Mouse (Mus musculus) spleen, adult 18-20 months (tissue): ENCODE data around the gene Rel.

ENCODE experiments used
- DNase-seq, 2 experiments: peaks; one replicate each; pipeline ENCODE4 v3.0.0; 2022; ENCODE audit warnings: mixed read lengths in 2 of 2

The Rel gene

GRCm38 (mm10) chr11:23741386-23741785, 29.4 kb downstream of the Rel start:
- DNase-seq = no peak

- no peak for DNase-seq
Measured at GRCm38 (mm10) chr11:23740895-23741294, 29.9 kb downstream of the Rel start.

DNA sequence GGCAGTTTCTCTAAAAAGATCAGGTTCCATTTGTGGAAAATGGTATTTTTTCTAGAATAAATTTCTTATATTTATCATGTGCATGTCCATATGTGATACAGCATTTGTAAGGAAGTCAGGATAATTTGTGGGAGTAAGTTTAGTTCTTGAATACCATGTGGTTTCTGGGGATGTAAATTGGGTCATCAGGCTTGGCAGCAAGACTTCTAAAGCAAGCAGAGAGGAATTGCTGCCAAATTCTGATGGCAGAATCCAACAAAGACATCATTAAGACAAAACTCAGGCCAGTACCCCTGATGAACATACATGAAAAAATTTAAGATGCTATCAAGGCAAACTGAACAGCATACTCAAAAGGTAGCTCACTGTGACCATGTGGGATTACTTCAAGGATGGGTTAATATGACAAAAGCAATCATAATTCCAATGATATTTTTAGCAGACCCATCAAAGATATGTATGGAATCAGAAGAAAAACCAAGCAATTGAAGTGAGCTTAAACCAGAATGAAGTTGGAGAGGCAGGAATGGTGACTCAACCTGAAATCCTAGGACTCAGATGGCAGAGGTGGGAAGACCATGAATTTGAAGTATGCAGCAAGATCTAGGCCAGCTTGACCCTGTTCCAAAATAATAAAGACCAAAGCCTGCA, 34.8 kb downstream of the Rel start:
- no peak for DNase-seq

- no peak for DNase-seq
Measured at GRCm38 (mm10) chr11:23734749-23735286, 36.0 kb downstream of the Rel start.

- no peak for DNase-seq
Measured at GRCm38 (mm10) chr11:23732840-23733239, 37.9 kb downstream of the Rel start.

DNA sequence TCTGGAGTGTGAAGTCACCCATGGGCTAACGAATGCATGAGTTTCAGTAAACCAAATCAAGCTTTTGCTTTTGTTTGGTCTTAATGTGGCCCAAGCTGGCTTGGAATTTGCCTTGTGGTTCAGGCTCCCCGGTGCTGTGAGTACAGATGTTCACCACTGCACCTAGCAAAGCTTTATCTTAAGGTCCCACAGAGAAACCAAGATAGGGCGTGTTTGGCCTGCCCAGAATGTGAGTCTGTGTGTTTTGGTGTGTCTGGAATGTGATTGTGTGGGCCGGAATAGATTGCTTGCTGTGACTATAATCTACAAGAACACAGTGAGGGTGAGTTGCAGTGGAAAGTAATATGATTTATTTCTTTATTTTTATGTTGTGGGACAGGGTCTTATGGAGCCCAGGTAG, 40.6 kb downstream of the Rel start:
- DNase-seq = no peak

DNA sequence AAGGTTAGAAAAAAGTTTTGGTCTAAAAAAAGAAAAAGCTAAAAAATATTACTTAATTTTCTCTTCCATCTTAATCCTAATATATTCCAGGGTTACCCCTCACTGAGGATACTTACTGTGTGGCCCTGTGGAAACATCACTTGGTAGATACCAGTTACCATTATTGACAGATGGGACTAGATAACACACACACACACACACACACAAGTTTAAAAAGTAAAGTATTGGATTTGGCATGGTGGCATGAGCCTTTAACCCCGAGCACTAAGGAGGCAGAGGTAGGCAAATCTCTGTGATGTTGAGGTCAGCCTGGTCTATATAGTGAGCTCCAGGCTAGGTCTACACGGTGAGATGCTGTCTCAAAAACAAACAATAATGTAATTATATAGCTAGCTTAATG, 42.6 kb downstream of the Rel start:
- DNase-seq = no peak

DNA sequence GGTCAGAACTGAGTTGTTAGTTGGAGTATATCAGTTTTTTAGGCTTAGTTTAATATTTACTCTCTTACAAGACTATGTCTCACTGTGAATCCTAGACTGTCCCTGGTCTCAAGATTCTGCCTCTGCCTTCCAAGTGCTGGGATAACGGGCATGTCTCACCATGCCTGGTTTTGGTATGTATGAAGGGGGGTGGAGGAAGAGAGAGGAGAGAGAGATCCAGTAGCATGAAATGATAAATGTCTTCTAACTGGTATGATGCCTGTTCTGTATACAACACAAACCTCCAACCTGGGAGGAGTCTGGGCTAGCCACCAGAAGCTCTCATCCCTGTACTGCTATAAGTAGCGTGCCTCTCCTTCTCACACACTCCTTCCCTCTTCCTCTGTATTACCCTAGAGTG, 44.3 kb downstream of the Rel start:
- no peak for DNase-seq

DNA sequence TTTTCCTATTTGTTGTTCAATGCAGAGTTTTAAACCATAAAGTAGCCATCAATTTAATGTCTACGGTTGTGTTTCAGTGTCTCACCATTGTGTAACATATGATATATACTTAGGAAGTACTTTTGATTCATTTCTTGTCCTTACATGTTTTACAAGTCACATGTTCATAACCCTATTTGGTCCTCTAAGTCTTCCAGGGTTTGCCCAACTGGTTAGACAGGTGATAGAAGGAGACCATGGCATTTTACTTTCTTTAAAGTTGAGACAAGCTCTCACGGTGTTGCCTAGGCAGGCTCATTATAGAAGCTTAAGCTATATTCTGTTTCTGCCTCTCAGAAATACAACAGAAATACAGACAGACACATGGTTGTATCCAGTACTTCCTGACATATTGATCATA, 44.9 kb downstream of the Rel start:
- DNase-seq = no peak

DNA sequence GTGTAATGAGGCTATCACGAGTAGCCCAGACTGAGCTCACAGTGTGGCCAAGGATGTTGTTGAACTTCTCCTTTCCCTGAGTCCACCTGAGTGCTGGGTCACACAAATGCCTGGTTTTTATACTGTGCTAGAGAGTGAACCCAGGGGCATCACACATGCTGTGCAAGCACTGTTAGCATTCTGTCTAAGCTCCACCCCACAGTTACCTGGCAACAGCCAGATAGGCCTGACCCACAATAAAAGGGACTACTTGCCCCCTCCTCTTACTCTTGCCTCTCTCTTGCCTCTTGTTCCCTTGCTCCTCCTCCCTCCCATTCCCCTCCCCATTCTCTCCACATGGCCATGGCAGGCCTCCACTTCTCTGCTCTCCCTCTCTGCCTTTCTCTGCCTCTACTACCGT, 48.4 kb downstream of the Rel start:
- no peak for DNase-seq

DNA sequence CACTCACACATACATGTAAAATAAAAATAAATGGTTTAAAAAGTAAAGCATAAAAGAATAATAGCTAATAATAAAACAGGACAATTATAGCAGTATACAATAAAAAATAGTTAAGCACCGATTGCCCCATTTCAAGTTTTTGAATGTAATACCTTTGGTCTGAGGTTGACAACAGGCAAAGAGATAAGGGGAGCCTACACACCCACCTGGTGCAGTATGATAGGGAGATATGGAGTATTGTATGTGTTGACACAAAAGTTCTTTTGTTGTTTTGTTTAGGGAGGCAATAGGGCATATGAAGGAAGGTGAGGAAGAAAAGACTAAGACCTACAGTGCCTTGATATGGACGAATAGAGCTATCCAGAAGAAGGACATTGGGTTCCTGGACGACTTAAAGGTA, 50.9 kb downstream of the Rel start:
- DNase-seq = no peak

DNA sequence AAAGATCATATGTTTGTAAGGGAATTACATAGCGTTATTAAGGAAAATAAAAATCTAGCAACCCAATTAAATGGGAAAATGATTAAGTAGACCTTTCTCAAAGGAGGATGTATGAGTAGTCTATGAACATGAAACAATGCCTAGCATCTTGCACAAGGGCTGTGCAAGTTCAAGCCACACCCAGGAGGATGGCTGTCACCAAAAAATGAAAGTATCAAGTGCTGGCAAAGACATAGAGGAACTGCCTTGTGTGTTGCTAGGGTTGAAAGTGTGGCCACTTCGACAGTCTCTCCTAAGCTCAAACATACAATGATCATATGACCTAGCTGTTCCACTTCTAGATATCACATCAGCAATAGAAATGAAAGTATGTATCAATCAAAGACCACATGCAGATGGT, 51.9 kb downstream of the Rel start:
- DNase-seq = no peak

GRCm38 (mm10) chr11:23712299-23712698, 58.5 kb downstream of the Rel start:
- DNase-seq = no peak

DNA sequence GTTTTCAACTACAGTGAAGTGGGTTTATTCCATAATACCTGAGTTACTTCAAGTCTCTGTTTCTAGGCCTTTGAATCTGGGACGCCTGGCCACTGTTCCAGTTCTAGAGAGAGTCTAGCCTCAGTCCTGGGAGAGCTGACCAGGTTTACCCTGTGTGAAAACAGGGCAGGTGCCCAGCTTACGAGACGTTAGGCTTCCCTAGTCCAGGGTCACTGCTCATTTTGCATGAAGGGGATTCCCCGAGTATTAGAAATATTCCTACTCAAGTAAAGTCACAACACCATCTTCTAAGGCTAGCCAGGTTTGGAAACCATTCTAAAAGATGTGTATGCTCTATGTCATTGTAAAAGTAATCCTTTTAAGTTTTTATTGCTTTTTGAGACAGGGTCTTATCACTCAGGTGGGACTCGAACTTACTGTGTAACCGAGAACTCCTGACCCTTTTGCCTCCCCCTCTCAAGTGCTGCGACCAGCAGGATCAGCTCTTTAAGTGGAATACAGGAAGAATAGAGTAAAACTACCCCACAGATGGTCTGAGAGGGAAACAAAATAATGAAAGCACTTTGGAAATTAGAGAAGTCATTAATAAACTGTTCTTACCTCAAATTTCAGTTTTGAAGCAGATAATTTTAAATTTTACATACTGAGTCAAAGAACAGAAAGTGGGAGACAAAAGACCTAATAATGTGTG, 66.0 kb downstream of the Rel start:
- DNase-seq = no peak

DNA sequence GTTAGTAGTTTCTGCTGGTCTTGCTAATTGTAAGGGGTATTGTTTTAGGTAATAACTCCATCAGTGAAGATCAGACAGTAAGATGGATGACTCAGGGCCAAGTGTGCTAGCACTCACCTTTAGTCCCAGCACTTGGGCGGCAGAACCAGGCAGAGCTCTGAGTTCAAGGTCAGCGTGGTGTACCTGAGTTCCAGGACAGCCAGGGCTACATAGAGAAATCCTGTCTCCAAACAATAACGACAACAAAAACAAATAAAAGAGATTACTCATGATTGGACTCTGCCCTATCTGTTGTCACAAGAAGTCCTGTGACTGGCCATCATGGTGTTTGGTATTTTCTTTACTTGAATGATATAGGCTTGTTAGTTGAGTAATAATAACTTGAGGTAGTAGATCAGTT, 68.9 kb downstream of the Rel start:
- no peak for DNase-seq

- DNase-seq = no peak
Measured at GRCm38 (mm10) chr11:23699414-23700095, 71.2 kb downstream of the Rel start.

DNA sequence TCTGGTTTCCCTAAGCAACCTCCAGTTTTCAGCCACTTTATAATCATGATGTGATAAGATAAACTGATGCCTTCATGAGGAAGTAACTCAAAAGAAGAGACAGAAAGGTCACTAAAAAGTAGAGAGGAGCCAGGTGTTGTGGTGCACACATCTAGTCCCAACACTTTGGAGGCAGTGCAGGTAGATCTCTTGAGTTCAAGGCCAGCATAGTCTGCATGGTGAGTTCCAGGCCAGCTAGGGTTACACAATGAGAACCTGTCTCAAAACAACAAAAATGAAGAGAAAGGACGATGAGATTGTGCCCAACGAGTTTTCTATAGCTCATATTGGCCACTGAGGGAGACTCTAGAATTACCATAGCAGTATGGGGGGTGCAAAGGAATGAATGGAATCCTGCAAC, 72.2 kb downstream of the Rel start:
- no peak for DNase-seq

DNA sequence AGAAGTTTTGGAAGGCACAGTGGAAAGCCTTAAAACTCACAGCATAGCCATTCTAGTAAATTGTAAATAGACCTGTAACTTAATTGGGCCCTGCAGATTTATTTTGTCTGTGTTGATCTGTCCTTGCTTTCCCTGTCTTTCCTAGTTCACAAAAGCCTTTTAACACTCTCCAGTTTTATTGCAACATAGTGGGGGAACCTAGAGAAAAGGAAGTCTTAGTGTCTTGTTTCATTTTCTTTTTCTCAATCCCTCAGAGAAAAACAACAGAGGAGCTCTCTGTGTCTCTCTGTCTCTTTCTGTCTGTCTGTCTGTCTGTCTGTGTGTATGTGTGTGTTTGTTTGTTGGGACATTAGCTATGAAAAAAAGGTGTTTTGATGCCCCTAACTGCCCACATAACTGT, 74.9 kb downstream of the Rel start:
- no peak for DNase-seq

- DNase-seq = no peak
Measured at GRCm38 (mm10) chr11:23693286-23693685, 77.5 kb downstream of the Rel start.

DNA sequence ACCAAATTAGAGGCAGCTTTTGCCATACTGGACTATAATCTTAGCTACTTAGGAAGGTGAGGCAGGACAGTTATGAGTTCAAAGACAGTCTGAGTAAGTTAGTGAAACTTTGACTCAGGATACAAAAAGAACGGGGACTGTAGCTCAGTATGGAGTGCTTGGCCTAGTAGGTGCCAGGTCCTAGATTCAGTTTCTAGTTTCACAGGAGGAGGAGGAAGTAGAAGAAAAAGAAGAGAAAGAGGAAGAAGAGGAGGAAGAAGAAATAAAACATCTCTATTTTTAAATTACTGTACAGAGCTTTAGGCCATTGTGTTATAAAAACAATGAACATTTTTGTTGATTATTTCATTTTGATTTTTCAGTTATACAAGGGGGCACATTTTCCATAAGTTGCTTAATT, 82.7 kb downstream of the Rel start:
- DNase-seq = no peak
